Mouse (Mus musculus) embryonic facial prominence, embryonic 15.5 days (tissue): ENCODE results near the gene Mthfr. TPM values are rescaled to one million over a fixed set of nuclear protein-coding genes. Genes with fewer than 3 reads are reported as not detected.
A peak's percentile ranks its signal among the peaks of the same experiment; 100 is the strongest.

ENCODE experiments used
- ATAC-seq: fragments of 200-750 bp; cut with Nextera tagmentation; 2 replicates; pipeline ENCODE4 v1.8.0; 2017; ENCODE audit warnings: low read depth, moderate TSS enrichment; ENCODE audit not compliant: insufficient number of reproducible peaks, low FRiP score, low TSS enrichment
- H3K27ac ChIP-seq: fragments of 300-500 bp; sonication (generic); replicated peaks from 2 replicates; pipeline ENCODE4 v1.5.1; 2015; ENCODE audit warnings: mild to moderate bottlenecking, inconsistent platforms
- H3K27me3 ChIP-seq: fragments of 300-500 bp; sonication (generic); 2 replicates; pipeline ENCODE4 v1.6.1; 2015; ENCODE audit warnings: inconsistent platforms
- H3K36me3 ChIP-seq: fragments of 300-500 bp; sonication (generic); 2 replicates; pipeline ENCODE4 v1.6.1; 2015; ENCODE audit warnings: mild to moderate bottlenecking, inconsistent platforms
- H3K4me1 ChIP-seq: fragments of 300-500 bp; sonication (generic); 2 replicates; pipeline ENCODE4 v1.6.1; 2015; ENCODE audit warnings: inconsistent platforms
- H3K4me2 ChIP-seq: fragments of 300-500 bp; sonication (generic); replicated peaks from 2 replicates; pipeline ENCODE4 v1.6.1; 2015; ENCODE audit warnings: mild to moderate bottlenecking, inconsistent platforms
- H3K4me3 ChIP-seq: fragments of 300-500 bp; sonication (generic); replicated peaks from 2 replicates; pipeline ENCODE4 v1.5.1; 2015; ENCODE audit warnings: mild to moderate bottlenecking, inconsistent platforms
- H3K9ac ChIP-seq: fragments of 300-500 bp; sonication (generic); 2 replicates; pipeline ENCODE4 v1.6.1; 2015; ENCODE audit warnings: inconsistent platforms
- H3K9me3 ChIP-seq: fragments of 300-500 bp; sonication (generic); replicated peaks from 2 replicates; pipeline ENCODE4 v1.6.1; 2016; ENCODE audit warnings: inconsistent platforms
- WGBS: fragments of 180-500 bp; shearing (Covaris S2); methylation state at CpG from one replicate; pipeline ENCODE4 v1.1.7; 2015; 5-methylcytosine and 5-hydroxymethylcytosine counted together
- polyA plus RNA-seq: library from polyadenylated mRNA; unstranded; fragments of >200 nt; fragmentation: Nextera tagmentation; extraction: Ambion mirVana; gene quantifications from 2 replicates; pipeline ENCODE4 v1.2.1, GENCODE M21; 2015

The Mthfr gene
- polyA plus RNA-seq, 1 experiment from 2014 or later = 24.9 TPM

DNA sequence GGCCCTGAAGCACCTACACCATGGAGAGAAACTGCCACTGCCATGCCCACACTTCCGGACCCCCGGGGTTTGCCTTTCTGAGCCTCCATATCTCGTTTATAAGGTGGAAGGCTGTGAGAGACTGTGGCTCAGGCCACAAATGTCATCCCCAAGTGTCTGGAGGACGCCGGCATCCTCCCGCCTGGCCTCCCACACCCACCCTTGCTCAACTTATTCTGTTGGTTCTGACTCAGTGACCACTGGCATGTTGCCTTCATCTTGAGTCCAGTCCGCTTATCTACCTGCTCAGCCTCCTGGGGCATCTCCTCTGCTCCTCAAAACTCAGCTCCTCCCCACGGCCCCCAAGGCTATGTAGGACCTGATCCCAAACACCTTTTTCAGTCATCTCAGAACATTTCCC lies 28.5 kb downstream of the Mthfr start:
- WGBS = 90% methylated on average over 8 of the region's 8 CpGs
- no peak for ATAC-seq

DNA sequence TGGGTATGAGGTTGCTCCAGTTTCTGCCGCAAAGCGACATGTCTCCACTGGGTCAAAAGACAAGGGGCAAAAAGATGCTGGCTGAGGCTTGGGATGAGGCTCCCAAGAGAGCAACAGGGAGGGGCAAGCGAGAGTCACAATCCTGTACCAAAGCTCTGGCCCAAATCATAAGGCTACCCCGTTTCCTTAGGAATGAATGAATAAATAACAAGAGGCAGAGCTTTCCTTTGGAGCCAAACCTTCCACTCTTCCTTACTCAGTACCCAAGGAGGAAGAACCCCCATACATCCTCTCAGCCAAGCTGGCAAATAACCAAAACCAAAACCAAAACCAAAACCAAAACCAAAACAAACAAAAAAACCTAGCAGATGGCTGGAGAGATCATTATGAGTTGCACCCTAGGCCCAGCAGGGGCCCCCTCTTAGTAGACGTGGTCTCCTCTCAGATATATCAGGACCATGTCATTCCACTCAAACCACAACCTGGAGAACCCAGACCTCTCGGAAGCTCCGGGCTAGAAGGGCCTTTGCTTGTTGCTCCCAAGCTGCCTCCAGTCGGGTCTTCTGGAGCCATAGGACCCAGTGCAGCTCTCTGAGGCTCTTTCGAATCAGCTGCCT lies 30.8 kb downstream of the Mthfr start:
- H3K4me1 ChIP-seq = peaks cover 10% of the 10 kb centered on the region; the same call in 1 of the 2 replicates
- no peak overlapping the region for H3K4me2 ChIP-seq
- no peaks in the 10 kb centered on the region for H3K9me3 ChIP-seq
- no peaks in the 10 kb centered on the region for H3K27me3 ChIP-seq
- H3K36me3 ChIP-seq = no peaks in the 10 kb centered on the region
- 81% methylated on average over 9 of the region's 9 CpGs for WGBS
- H3K27ac ChIP-seq = no peak overlapping the region
- no peak for ATAC-seq
- H3K9ac ChIP-seq = no peak overlapping the region
- H3K4me3 ChIP-seq = no peak overlapping the region

More for the DNA sequence above, 28.5 kb downstream of the Mthfr start:
- peaks cover 10% of the 10 kb centered on the region; the same call in 1 of the 2 replicates for H3K4me1 ChIP-seq
- H3K4me2 ChIP-seq = no peak overlapping the region
- H3K9me3 ChIP-seq = no peaks in the 10 kb centered on the region
- no peak overlapping the region for H3K27ac ChIP-seq
- no peaks in the 10 kb centered on the region for H3K27me3 ChIP-seq
- no peak overlapping the region for H3K4me3 ChIP-seq
- no peak overlapping the region for H3K9ac ChIP-seq
- H3K36me3 ChIP-seq = no peaks in the 10 kb centered on the region

DNA sequence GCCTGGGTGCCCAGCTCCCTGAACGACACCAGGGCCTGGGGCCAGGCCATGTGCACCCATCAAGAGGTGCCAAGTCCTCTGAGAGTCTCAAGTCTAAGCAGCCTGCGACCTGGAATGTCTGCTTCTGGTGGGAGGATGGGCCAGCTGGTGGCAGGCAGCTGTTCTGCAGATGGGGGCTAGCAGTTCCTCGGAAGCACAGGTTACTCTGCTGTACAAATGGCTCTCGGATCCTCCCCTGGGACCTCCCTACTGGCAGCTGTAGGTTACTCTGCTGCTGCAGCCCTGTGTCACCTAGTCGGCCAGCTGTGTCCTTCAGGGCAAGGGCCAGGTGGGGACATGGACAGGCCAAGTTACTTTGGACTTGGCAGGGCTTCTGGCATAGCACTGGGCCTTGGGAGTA lies 32.6 kb downstream of the Mthfr start:
- Histone ChIP-seq H3K27me3 (no peaks in the 10 kb centered on the region), H3K4me1 (peaks cover 6% of the 10 kb centered on the region; the same call in 1 of the 2 replicates), H3K9ac (no peak overlapping the region), H3K27ac (no peak overlapping the region), H3K4me3 (no peak overlapping the region), H3K4me2 (no peak overlapping the region), H3K9me3 (no peaks in the 10 kb centered on the region), H3K36me3 (no peaks in the 10 kb centered on the region)
- no peak for ATAC-seq
- 56% methylated on average over 5 of the region's 5 CpGs for WGBS

DNA sequence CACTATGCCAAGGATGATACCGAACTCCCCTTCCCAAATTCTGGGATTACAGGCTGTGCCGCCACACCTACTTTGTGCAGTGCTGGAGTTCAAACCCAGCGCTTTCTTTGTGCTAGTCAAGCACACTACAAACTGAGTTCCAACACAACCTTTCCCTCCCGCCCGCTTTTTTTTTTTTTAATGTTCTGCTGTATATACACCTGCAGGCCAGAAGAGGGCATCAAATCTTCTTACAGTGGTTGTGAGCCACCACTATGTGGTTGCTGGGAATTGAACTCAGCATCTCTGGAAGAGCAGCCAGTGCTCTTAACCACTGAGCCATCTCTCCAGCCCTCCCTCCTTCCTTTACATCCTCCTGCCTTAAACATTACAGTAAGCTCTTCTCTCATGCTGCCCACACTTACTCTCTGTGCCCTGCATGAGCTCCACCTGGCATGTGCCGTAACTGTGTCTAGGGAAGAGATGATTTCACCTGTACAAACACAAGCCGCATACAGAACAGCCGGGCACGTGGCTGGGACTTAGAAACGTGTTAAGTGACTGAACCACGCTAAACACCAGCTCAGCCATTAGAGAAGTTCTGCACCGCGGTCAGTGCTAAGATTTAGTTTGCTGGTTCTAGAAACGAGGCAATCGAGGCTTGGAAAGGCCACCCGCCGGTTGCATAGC lies 35.8 kb downstream of the Mthfr start:
- peak overlapping the region; percentile 38 for H3K4me3 ChIP-seq
- H3K27me3 ChIP-seq = no peaks in the 10 kb centered on the region
- no peak overlapping the region for H3K27ac ChIP-seq
- peaks cover under 1% of the 10 kb centered on the region; the same call in 1 of the 2 replicates for H3K36me3 ChIP-seq
- H3K9me3 ChIP-seq = no peaks in the 10 kb centered on the region
- no peak for ATAC-seq
- 49% methylated on average over 17 of the region's 17 CpGs for WGBS
- H3K4me2 ChIP-seq = peak overlapping the region; percentile 51
- H3K4me1 ChIP-seq = peaks cover 6% of the 10 kb centered on the region; the same call in 1 of the 2 replicates
- H3K9ac ChIP-seq = no peak overlapping the region

DNA sequence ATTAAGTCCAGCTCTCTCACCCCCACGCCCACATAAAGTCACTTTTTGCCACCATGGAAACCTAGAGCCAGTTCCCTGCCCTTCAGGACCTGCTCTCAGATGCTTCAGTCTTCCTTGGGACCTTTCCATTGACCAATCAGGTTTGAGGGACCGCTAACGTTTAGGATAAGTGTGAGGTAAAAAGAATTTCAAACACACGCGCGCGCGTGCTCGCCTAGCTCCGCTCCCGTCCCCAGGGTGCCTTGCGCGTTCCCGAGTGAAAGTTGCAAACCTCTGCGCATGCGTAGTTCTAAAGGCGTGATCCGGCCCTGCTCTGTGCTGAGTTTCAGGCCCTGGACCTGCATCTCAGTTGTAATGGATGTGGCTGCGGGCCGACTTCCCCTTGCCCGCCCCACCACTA lies 36.4 kb downstream of the Mthfr start:
- H3K4me2 ChIP-seq = peak overlapping the region; percentile 51
- H3K36me3 ChIP-seq = peaks cover 6% of the 10 kb centered on the region; the same call in 1 of the 2 replicates
- no peak overlapping the region for H3K9ac ChIP-seq
- 32% methylated on average over 21 of the region's 21 CpGs for WGBS
- H3K9me3 ChIP-seq = no peaks in the 10 kb centered on the region
- H3K27me3 ChIP-seq = no peaks in the 10 kb centered on the region
- no peak for ATAC-seq
- no peak overlapping the region for H3K27ac ChIP-seq
- H3K4me1 ChIP-seq = peaks cover 6% of the 10 kb centered on the region; the same call in 1 of the 2 replicates
- peak overlapping the region; percentile 38 for H3K4me3 ChIP-seq

DNA sequence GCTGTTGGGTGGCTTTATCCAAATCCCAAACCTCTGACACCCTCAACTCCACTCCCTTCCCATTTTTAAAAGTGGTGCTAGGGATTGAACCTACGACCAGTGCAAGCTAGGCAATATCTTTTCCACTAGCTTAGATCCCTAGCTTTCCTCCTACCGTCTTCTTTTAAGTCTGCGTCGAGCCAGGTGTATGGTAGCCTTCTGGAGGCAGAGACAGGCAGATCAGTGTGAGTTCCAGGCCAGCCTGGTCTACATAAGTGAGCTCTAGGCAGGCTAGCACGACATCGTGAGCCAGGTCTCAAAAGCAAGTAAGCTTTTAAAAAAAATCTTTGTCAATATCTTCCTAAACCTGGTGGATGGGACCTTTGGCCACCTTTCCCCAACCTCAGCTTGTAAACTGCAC lies 37.0 kb downstream of the Mthfr start:
- no peak overlapping the region for H3K27ac ChIP-seq
- no peaks in the 10 kb centered on the region for H3K27me3 ChIP-seq
- no peak overlapping the region for H3K4me2 ChIP-seq
- H3K9ac ChIP-seq = no peak overlapping the region
- no peak for ATAC-seq
- peaks cover 6% of the 10 kb centered on the region; the same call in 1 of the 2 replicates for H3K4me1 ChIP-seq
- no peaks in the 10 kb centered on the region for H3K9me3 ChIP-seq
- peaks cover 13% of the 10 kb centered on the region for H3K36me3 ChIP-seq
- WGBS = 84% methylated on average over 6 of the region's 6 CpGs
- H3K4me3 ChIP-seq = no peak overlapping the region

DNA sequence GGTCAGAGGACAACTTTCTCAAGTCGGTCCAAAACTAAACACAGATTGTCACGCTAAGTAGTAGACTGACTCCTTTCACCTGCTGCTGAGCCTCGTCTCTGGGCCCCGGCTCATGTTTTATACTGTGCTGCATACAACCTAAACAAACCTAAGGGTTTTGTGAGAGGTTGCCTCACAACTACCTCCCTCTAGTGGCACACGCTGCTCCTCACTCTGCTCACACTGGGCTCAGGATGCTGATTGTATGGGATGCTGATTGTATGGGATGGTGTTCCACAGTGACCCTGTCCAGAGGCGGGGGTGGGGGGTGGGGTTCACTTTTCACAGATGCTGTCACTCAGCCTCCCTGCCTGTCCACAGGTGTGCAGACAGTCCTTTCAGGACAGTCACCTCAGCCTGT lies 40.3 kb downstream of the Mthfr start:
- H3K9me3 ChIP-seq = no peaks in the 10 kb centered on the region
- ATAC-seq = no peak

DNA sequence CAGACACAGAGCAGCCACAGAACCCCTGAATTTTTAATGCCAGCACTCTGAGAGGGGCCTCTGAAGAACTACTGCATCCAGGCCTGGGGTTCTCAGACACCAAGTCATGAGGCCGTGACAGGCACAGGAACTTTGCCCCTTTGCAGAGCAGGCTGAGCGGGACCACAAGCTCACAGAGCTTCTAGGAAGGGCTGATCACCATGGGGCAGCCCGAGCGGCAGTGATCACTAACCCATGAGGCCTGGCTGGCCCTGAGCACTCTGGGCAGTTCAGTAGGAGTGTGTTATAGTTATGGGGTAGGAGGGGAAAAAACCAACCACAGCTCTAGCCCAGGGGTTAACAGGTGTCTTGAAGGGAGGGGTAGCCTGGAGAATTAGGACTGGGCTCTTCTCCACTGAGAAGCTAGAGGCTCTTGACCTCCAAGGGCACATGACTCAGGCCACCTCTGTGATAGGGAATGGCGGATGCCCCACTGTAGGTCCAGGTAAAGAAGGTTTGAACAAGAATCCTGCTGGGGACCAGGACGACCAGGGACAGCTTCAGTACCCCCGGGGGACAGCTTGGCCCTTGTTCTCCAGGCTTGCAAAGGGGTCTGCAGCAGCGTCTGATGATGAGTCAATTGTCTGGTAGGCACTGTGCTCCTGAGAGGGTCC lies 41.2 kb downstream of the Mthfr start:
- Histone ChIP-seq H3K27me3 (no peaks in the 10 kb centered on the region), H3K4me2 (no peak overlapping the region), H3K4me1 (peaks cover 21% of the 10 kb centered on the region), H3K36me3 (peaks cover 22% of the 10 kb centered on the region), H3K4me3 (no peak overlapping the region), H3K9me3 (no peaks in the 10 kb centered on the region), H3K27ac (no peak overlapping the region), H3K9ac (no peak overlapping the region)
- 86% methylated on average over 8 of the region's 8 CpGs for WGBS
- no peak for ATAC-seq

More for the DNA sequence above, 40.3 kb downstream of the Mthfr start:
- Histone ChIP-seq H3K36me3 (peaks cover 22% of the 10 kb centered on the region), H3K4me1 (peaks cover 16% of the 10 kb centered on the region), H3K27me3 (no peaks in the 10 kb centered on the region), H3K4me2 (no peak overlapping the region), H3K9ac (no peak overlapping the region), H3K27ac (no peak overlapping the region), H3K4me3 (no peak overlapping the region)
- WGBS = 63% methylated on average over 6 of the region's 6 CpGs

DNA sequence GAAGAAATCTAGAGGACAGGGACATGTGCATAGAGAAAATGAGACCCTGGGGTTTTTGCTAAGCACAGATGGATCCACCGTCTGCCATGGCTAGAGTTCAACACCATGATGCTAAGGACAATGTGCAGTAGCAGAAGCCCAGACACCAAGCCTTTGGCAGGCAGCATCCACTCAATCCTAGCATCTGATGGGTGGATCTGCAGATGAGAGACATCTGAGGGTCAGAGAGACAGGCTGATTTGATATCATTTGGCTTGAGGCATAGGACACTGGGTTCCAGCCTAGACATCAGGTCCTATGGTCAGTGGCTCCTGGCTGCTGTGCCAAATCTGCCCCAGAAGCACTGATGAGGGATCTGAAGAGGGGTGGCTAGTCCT lies 41.7 kb downstream of the Mthfr start:
- H3K27me3 ChIP-seq = no peaks in the 10 kb centered on the region
- ATAC-seq = no peak
- WGBS = 75% methylated on average over 1 of the region's 1 CpGs

DNA sequence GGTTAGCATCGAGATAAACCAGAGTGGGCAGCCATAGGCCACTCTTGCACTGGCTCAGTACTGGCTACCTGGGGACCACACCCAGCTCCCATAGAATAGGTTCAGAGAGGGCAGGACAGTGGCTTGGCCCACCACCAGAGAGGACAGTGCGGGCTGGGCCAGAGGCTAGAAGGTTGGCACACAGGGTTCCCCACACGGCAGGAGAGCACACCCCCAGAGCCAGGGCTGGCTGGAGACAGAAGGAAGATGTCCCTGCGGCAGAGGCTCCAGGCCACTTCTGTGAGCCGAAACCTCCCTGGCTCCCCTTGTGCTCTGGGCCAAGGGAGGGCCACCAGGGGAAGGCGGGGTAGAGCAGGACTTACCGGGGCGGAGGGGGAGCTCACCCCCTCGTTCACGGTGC lies 42.3 kb downstream of the Mthfr start:
- H3K27me3 ChIP-seq = no peaks in the 10 kb centered on the region
- no peak overlapping the region for H3K4me2 ChIP-seq
- peaks cover 22% of the 10 kb centered on the region for H3K36me3 ChIP-seq
- no peak overlapping the region for H3K27ac ChIP-seq
- H3K4me3 ChIP-seq = no peak overlapping the region
- peaks cover 27% of the 10 kb centered on the region for H3K4me1 ChIP-seq
- no peaks in the 10 kb centered on the region for H3K9me3 ChIP-seq
- 88% methylated on average over 10 of the region's 10 CpGs for WGBS
- no peak for ATAC-seq
- no peak overlapping the region for H3K9ac ChIP-seq

More for the DNA sequence above, 41.7 kb downstream of the Mthfr start:
- peaks cover 22% of the 10 kb centered on the region for H3K36me3 ChIP-seq
- H3K4me1 ChIP-seq = peaks cover 23% of the 10 kb centered on the region
- H3K4me3 ChIP-seq = no peak overlapping the region
- no peaks in the 10 kb centered on the region for H3K9me3 ChIP-seq
- H3K4me2 ChIP-seq = no peak overlapping the region
- H3K9ac ChIP-seq = no peak overlapping the region
- no peak overlapping the region for H3K27ac ChIP-seq

DNA sequence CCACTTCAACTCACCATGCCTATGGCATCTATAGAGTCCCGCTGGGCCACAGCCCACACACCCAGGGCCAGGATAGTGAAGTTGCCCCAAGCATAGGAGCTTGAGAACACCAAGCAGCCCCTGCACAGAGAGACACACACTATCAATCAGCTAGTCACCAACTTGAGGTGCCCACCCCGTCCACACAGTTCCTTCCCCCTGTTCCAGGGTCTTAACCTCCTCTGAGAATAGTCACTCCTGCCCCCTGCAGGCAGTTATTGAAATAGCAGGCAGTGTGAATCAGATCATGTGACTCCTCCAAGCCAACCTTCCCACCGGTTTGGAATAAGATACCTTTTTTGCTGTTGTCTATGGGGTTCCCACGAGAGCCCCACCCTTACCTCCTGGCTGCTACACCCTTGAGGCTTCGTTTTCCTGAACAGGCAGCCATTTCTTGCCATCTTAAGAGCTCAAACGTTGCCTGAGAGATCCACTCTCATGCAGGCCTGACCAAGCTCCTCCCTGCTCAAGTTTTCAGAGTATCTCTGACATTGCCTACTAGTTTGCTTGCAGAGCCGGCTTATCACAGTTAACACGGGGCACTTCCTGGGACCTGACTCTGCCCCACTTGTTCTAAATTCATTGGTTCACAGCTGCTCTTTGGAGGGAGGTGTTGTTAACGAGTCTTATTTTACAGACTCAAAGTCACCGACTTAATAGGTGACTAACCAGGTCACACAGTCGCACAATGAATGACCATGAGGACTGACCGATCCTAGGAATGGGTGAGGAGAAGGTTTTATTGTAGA lies 43.6 kb downstream of the Mthfr start:
- H3K27me3 ChIP-seq = no peaks in the 10 kb centered on the region
- WGBS = 52% methylated on average over 12 of the region's 12 CpGs
- peaks cover 22% of the 10 kb centered on the region for H3K36me3 ChIP-seq
- no peaks in the 10 kb centered on the region for H3K9me3 ChIP-seq
- H3K4me1 ChIP-seq = peaks cover 39% of the 10 kb centered on the region
- no peak overlapping the region for H3K27ac ChIP-seq
- no peak overlapping the region for H3K4me3 ChIP-seq
- ATAC-seq = no peak; the same call in 1 of the 2 replicates
- no peak overlapping the region for H3K4me2 ChIP-seq
- no peak overlapping the region for H3K9ac ChIP-seq
